Mouse (Mus musculus) MEL (cell line): ENCODE measurements at regions not wholly inside any gene's neighbourhood (a gene's known extent, or its start where the extent isn't known, plus 50 kb on each side); places are given as distances from the start of the nearest gene placed in this dataset.

Source experiments
- DNase-seq: peaks from one replicate; pipeline ENCODE4 v3.0.0; 2011; ENCODE audit warnings: low read depth, low spot score
- H3K27ac ChIP-seq: 2 replicates; pipeline ENCODE4 v1.5.1; 2012; ENCODE audit warnings: low read depth, mild to moderate bottlenecking, control low read depth, low read length, moderate library complexity; ENCODE audit not compliant: control insufficient read depth
- H3K27me3 ChIP-seq, 2 experiments: fragments of 150-350 bp in 1 of 2; sonication (generic) in 1 of 2; 2 replicates each; pipeline ENCODE4 v1.6.1; 2012; ENCODE audit warnings: low read length in 2 of 2, mild to moderate bottlenecking in 2 of 2, improper control_type of control experiment in 1 of 2, moderate library complexity in 1 of 2; ENCODE audit not compliant: insufficient read depth in 2 of 2, control insufficient read depth in 1 of 2
- H3K36me3 ChIP-seq, 2 experiments: 2 replicates each; pipeline ENCODE4 v1.6.1; 2012 to 2014; ENCODE audit warnings: low read length in 2 of 2, improper control_type of control experiment in 1 of 2, inconsistent platforms in 1 of 2, mild to moderate bottlenecking in 1 of 2; ENCODE audit not compliant: insufficient read depth in 2 of 2, control insufficient read depth in 1 of 2
- H3K4me1 ChIP-seq, 2 experiments: fragments of 150-350 bp in 1 of 2; sonication (generic) in 1 of 2; 2 replicates each; pipeline ENCODE4 v1.6.1; 2012; ENCODE audit warnings: low read length in 2 of 2, improper control_type of control experiment in 1 of 2, mild to moderate bottlenecking in 1 of 2; ENCODE audit not compliant: insufficient read depth in 2 of 2, control insufficient read depth in 1 of 2
- H3K4me3 ChIP-seq, 2 experiments: fragments of 150-350 bp in 1 of 2; sonication (generic) in 1 of 2; 2 replicates each; pipeline ENCODE4 v1.5.1; 2012; ENCODE audit warnings: low read depth in 2 of 2, low read length in 2 of 2, mild to moderate bottlenecking in 2 of 2, moderate library complexity in 2 of 2, control low read depth in 1 of 2, improper control_type of control experiment in 1 of 2; ENCODE audit not compliant: control insufficient read depth in 1 of 2, insufficient read depth in 1 of 2
- H3K79me2 ChIP-seq: 2 replicates; pipeline ENCODE4 v1.6.1; 2012; ENCODE audit warnings: mild to moderate bottlenecking, low read length, moderate library complexity; ENCODE audit not compliant: control insufficient read depth, poor library complexity, insufficient read depth
- H3K9ac ChIP-seq: 2 replicates; pipeline ENCODE4 v1.6.1; 2012; ENCODE audit warnings: low read depth, mild to moderate bottlenecking, control low read depth, low read length, moderate library complexity; ENCODE audit not compliant: control insufficient read depth, poor library complexity, severe bottlenecking
- H3K9me3 ChIP-seq: fragments of 150-350 bp; sonication (generic); replicated peaks from 2 replicates; pipeline ENCODE4 v1.6.1; 2012; ENCODE audit warnings: mild to moderate bottlenecking, low read length, improper control_type of control experiment, moderate library complexity; ENCODE audit not compliant: insufficient read depth
- BHLHE40 ChIP-seq: IDR thresholded peaks from 2 replicates; pipeline ENCODE4 v1.6.1; 2012; ENCODE audit warnings: low read depth, mild to moderate bottlenecking, inconsistent platforms, low read length, improper control_type of control experiment, borderline replicate concordance
- CHD1 ChIP-seq: IDR thresholded peaks from 2 replicates; pipeline ENCODE4 v1.6.1; 2012; ENCODE audit warnings: low read depth, mild to moderate bottlenecking, inconsistent platforms, low read length, improper control_type of control experiment
- CHD2 ChIP-seq: IDR thresholded peaks from 2 replicates; pipeline ENCODE4 v1.6.1; 2011; ENCODE audit warnings: low read length, improper control_type of control experiment
- CTCF ChIP-seq, 3 experiments: IDR thresholded peaks in 2 of 3; conservative IDR thresholded peaks in 1 of 3; 2 replicates each; pipeline ENCODE4 v1.5.1; 2011 to 2012; ENCODE audit warnings: low read length in 3 of 3, low read depth in 2 of 3, mild to moderate bottlenecking in 2 of 3, improper control_type of control experiment in 1 of 3, inconsistent platforms in 1 of 3, mixed read lengths in 1 of 3, moderate library complexity in 1 of 3; ENCODE audit not compliant: control insufficient read depth in 1 of 3, insufficient read depth in 1 of 3, poor library complexity in 1 of 3, severe bottlenecking in 1 of 3
- E2F4 ChIP-seq: IDR thresholded peaks from 2 replicates; pipeline ENCODE4 v1.6.1; 2011; ENCODE audit warnings: low read depth, low read length, improper control_type of control experiment, borderline replicate concordance
- ELF1 ChIP-seq: IDR thresholded peaks from 2 replicates; pipeline ENCODE4 v1.6.1; 2014; ENCODE audit warnings: low read depth, mild to moderate bottlenecking, inconsistent platforms, low read length, improper control_type of control experiment, moderate library complexity
- ETS1 ChIP-seq: IDR thresholded peaks from 2 replicates; pipeline ENCODE4 v1.6.1; 2012; ENCODE audit warnings: low read depth, mild to moderate bottlenecking, inconsistent platforms, low read length, improper control_type of control experiment, moderate library complexity
- GABPA ChIP-seq: IDR thresholded peaks from 2 replicates; pipeline ENCODE4 v1.6.1; 2012; ENCODE audit warnings: low read depth, mild to moderate bottlenecking, inconsistent platforms, low read length, improper control_type of control experiment, moderate library complexity
- GATA1 ChIP-seq: IDR thresholded peaks from 2 replicates; pipeline ENCODE4 v1.6.1; 2011; ENCODE audit warnings: low read depth, low read length, improper control_type of control experiment
- JUND ChIP-seq: IDR thresholded peaks from 2 replicates; pipeline ENCODE4 v1.6.1; 2011; ENCODE audit warnings: low read depth, mild to moderate bottlenecking, improper control_type of control experiment, low read length
- MAFK ChIP-seq: IDR thresholded peaks from 2 replicates; pipeline ENCODE4 v1.6.1; 2011; ENCODE audit warnings: low read depth, mild to moderate bottlenecking, low read length, improper control_type of control experiment, borderline replicate concordance
- MAX ChIP-seq: IDR thresholded peaks from 2 replicates; pipeline ENCODE4 v1.6.1; 2011; ENCODE audit warnings: low read length, improper control_type of control experiment
- MAZ ChIP-seq: IDR thresholded peaks from 2 replicates; pipeline ENCODE4 v1.6.1; 2012; ENCODE audit warnings: low read depth, mild to moderate bottlenecking, inconsistent platforms, low read length, improper control_type of control experiment
- MEF2A ChIP-seq: IDR thresholded peaks from 2 replicates; pipeline ENCODE4 v1.6.1; 2014; ENCODE audit warnings: low read depth, mild to moderate bottlenecking, inconsistent platforms, low read length, improper control_type of control experiment; ENCODE audit not compliant: poor library complexity, insufficient replicate concordance, severe bottlenecking; ENCODE audit errors: extremely low read depth
- MXI1 ChIP-seq: IDR thresholded peaks from 2 replicates; pipeline ENCODE4 v1.6.1; 2011; ENCODE audit warnings: mild to moderate bottlenecking, low read depth, low read length, improper control_type of control experiment
- NELFE ChIP-seq: IDR thresholded peaks from 2 replicates; pipeline ENCODE4 v1.6.1; 2011; ENCODE audit warnings: low read depth, low read length, improper control_type of control experiment
- NRF1 ChIP-seq: IDR thresholded peaks from 2 replicates; pipeline ENCODE4 v1.6.1; 2014; ENCODE audit warnings: low read depth, mild to moderate bottlenecking, inconsistent platforms, low read length, improper control_type of control experiment, moderate library complexity; ENCODE audit not compliant: poor library complexity, insufficient read depth, severe bottlenecking
- POLR2A ChIP-seq, 2 experiments: IDR thresholded peaks; 2 replicates each; pipeline ENCODE4 v1.6.1; 2011 to 2012; ENCODE audit warnings: low read length in 2 of 2, mild to moderate bottlenecking in 2 of 2, control low read depth in 1 of 2, improper control_type of control experiment in 1 of 2, low read depth in 1 of 2, moderate library complexity in 1 of 2; ENCODE audit not compliant: control insufficient read depth in 1 of 2, insufficient read depth in 1 of 2, poor library complexity in 1 of 2
- POLR2AphosphoS5 ChIP-seq: IDR thresholded peaks from 2 replicates; pipeline ENCODE4 v1.6.1; 2012; ENCODE audit warnings: low read depth, borderline replicate concordance, mild to moderate bottlenecking, inconsistent platforms, low read length, moderate library complexity, mixed read lengths
- RAD21 ChIP-seq: IDR thresholded peaks from 2 replicates; pipeline ENCODE4 v1.6.1; 2011; ENCODE audit warnings: mild to moderate bottlenecking, low read depth, low read length, improper control_type of control experiment
- RCOR1 ChIP-seq: IDR thresholded peaks from 2 replicates; pipeline ENCODE4 v1.6.1; 2012; ENCODE audit warnings: low read depth, mild to moderate bottlenecking, inconsistent platforms, low read length, improper control_type of control experiment
- SMC3 ChIP-seq: IDR thresholded peaks from 2 replicates; pipeline ENCODE4 v1.6.1; 2011; ENCODE audit warnings: low read depth, low read length, improper control_type of control experiment
- TAL1 ChIP-seq: IDR thresholded peaks from 2 replicates; pipeline ENCODE4 v1.6.1; 2012; ENCODE audit warnings: mild to moderate bottlenecking, inconsistent platforms, low read length, moderate library complexity, mixed read lengths
- ZC3H11A ChIP-seq: IDR thresholded peaks from 2 replicates; pipeline ENCODE4 v1.6.1; 2012; ENCODE audit warnings: low read depth, mild to moderate bottlenecking, inconsistent platforms, low read length, improper control_type of control experiment
- ZKSCAN1 ChIP-seq: IDR thresholded peaks from 2 replicates; pipeline ENCODE4 v1.6.1; 2012; ENCODE audit warnings: low read depth, mild to moderate bottlenecking, inconsistent platforms, low read length, improper control_type of control experiment, moderate library complexity
- ZMIZ1 ChIP-seq: IDR thresholded peaks from 2 replicates; pipeline ENCODE4 v1.6.1; 2012; ENCODE audit warnings: low read depth, mild to moderate bottlenecking, inconsistent platforms, low read length, improper control_type of control experiment, moderate library complexity
- ZNF384 ChIP-seq: IDR thresholded peaks from 2 replicates; pipeline ENCODE4 v1.6.1; 2012; ENCODE audit warnings: low read depth, mild to moderate bottlenecking, inconsistent platforms, low read length, improper control_type of control experiment

DNA sequence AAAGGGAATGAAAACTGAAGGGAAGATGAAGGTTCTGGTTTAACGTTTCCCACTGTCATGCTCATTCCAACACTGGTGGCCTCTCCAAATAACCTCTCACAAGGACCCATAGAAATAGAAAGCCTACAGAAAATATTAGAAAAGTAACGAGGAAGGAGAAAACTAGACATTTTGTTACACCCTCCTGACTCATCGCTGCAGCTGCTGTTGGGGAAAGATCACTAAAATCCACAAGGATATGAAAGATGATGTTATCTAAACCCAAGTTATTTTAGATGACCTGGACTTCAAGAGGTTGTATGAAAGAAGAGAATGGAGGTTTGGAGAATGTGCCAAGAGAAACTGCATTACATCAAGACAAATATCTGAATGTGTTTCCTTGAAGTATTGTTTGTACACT lies 1468.3 kb upstream of the Slc10a2 start:
- H3K36me3 ChIP-seq = no peaks in the 10 kb centered on the region
- H3K9me3 ChIP-seq = no peaks in the 10 kb centered on the region
- no peak overlapping the region for H3K9ac ChIP-seq
- H3K79me2 ChIP-seq = no peaks in the 10 kb centered on the region
- TF ChIP-seq MEF2A (no peak), TAL1 (no peak), ZMIZ1 (no peak), JUND (no peak), GABPA (no peak), BHLHE40 (no peak), RCOR1 (no peak), MAFK (no peak), CHD2 (no peak), MAX (no peak), ZC3H11A (no peak), RAD21 (no peak), ZKSCAN1 (no peak), POLR2AphosphoS5 (no peak), CHD1 (no peak), ELF1 (no peak), ETS1 (no peak), NELFE (no peak), GATA1 (no peak), ZNF384 (no peak)
- no peak overlapping the region for H3K27ac ChIP-seq
- DNase-seq = no peak
- no peaks in the 10 kb centered on the region for H3K27me3 ChIP-seq
- no peak overlapping the region for H3K4me3 ChIP-seq
- no peaks in the 10 kb centered on the region for H3K4me1 ChIP-seq

DNA sequence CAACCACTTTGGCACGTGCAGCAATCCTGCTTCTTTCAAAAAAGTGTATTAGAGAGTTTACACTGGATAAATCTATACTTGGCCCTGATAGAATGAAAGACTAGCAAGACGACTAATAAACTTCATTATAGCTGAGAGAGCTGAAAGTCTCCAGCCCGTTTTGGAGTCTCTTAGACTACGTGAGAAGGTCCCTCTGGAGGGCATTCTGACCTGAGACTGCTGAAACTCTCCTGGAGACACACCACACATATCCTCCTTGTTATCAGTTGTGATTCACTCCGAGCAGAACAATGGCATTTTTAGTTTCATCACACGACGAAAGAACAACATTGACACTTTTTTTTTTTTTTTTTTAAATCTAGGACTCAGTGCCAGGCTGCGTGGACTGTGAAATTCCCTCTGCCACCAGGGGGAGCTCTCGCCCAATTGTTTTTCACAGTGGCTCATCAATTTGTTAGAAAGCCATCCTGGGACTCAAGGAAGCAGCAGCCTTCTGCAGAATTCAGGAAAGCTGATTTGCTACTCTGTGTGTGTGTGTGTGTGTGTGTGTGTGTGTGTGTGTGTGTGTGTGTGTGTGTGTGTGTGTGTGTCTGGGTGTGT lies 1467.0 kb upstream of the Slc10a2 start:
- Histone ChIP-seq H3K36me3 (no peaks in the 10 kb centered on the region), H3K4me3 (no peak overlapping the region), H3K27me3 (no peaks in the 10 kb centered on the region), H3K27ac (no peak overlapping the region), H3K9ac (no peak overlapping the region), H3K4me1 (no peaks in the 10 kb centered on the region), H3K9me3 (no peaks in the 10 kb centered on the region), H3K79me2 (no peaks in the 10 kb centered on the region)
- DNase-seq = peak; percentile 44
- TF ChIP-seq RAD21 (peak; percentile 65), NRF1 (no peak), GABPA (no peak), SMC3 (peak; percentile 71), MAZ (no peak), E2F4 (no peak), TAL1 (no peak), ZNF384 (peak; percentile 83), GATA1 (no peak), ZC3H11A (peak; percentile 71), MEF2A (no peak), CTCF (IDR thresholded peaks at IDR 0.05 in 2 of 3, conservative IDR thresholded peaks at IDR 0.05 in 1 of 3; ENCODE audit: control insufficient read depth in 1 of 3, insufficient read depth in 1 of 3, low read depth in 2 of 3, low read length in 3 of 3, poor library complexity in 1 of 3, severe bottlenecking in 1 of 3) (peak; percentile 54 to 74 (median 61)), POLR2A (IDR thresholded peaks at IDR 0.05; ENCODE audit: control insufficient read depth in 1 of 2, insufficient read depth in 1 of 2, low read depth in 1 of 2, low read length in 2 of 2, poor library complexity in 1 of 2) (no peak), MXI1 (no peak)
